ENCODE assay signal across 19 mouse cellular contexts in the genomic region with DNA sequence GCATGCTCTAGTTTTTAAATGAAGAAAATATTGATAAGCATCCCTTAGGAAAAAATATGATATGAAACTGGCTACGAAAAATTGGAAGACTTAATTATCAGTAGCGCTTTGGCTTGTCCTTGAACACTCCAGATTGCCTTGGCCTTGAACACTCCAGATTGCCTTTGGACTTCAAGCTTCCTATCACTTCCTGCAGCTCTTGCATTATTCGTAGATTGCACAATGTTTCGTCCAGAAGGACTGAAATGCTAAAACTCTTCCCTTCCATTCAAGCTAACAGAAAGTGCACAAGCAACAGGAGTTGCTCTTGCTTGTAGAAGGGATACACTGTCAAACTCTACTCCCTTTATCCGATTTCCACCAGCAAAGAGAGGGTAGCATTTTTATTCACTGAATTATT. TPM values are rescaled to one million over a fixed set of nuclear protein-coding genes. Genes with fewer than 3 reads are reported as not detected.
DNase-seq lines count a peak whose midpoint lies in the region; ATAC-seq and TF ChIP-seq lines count a peak whose summit lies in the region.
"Had no signal": no experiment of that assay in that cellular context is flagged by ENCODE, and none has a peak within 500 bp of the region (broad histone marks: within the 10 kb centered on the region; RNA-seq: fewer than 3 reads in every experiment).

No protein-coding gene starts in this region.

- H3K4me2 ChIP-seq in heart, embryonic 11.5 days: no peak overlapping the region
- no peak overlapping the region for H3K4me2 ChIP-seq in liver, postnatal 0 days (ENCODE audit: low read depth, low read length)
- H3K4me2 ChIP-seq in liver, embryonic 11.5 days: no peak overlapping the region
- H3K4me2 ChIP-seq: limb, embryonic 15.5 days had no signal

- no peaks in the 10 kb centered on the region for H3K36me3 ChIP-seq in heart, embryonic 11.5 days (ENCODE audit: control insufficient read depth, insufficient read depth, low read length)
- H3K36me3 ChIP-seq in liver, postnatal 0 days (replicated peaks; ENCODE audit: insufficient read depth, low read length): no peaks in the 10 kb centered on the region
- H3K36me3 ChIP-seq in liver, embryonic 11.5 days (ENCODE audit: control insufficient read depth, insufficient read depth, low read length): no peaks in the 10 kb centered on the region
- H3K36me3 ChIP-seq: limb, embryonic 15.5 days had no signal

- no peaks in the 10 kb centered on the region for H3K27me3 ChIP-seq in heart, embryonic 11.5 days (ENCODE audit: control insufficient read depth, insufficient read depth, low read length)
- no peaks in the 10 kb centered on the region for H3K27me3 ChIP-seq in liver, postnatal 0 days (ENCODE audit: insufficient read depth, low read length)
- no peaks in the 10 kb centered on the region for H3K27me3 ChIP-seq in liver, embryonic 11.5 days (replicated peaks; ENCODE audit: control insufficient read depth, insufficient read depth, low read length)
- H3K27me3 ChIP-seq: limb, embryonic 15.5 days had no signal

- H3K27ac ChIP-seq in heart, embryonic 11.5 days (ENCODE audit: low read depth, low read length): no peak overlapping the region
- H3K27ac ChIP-seq in liver, postnatal 0 days (ENCODE audit: low read depth): peak overlapping the region; percentile 44; the same call in 1 of the 2 replicates
- H3K27ac ChIP-seq in liver, embryonic 11.5 days (ENCODE audit: low read depth, low read length): no peak overlapping the region
- H3K27ac ChIP-seq in embryonic fibroblast, embryonic 13.5 days (ENCODE audit: insufficient read depth, low read length): peak overlapping the region; percentile 89
- H3K27ac ChIP-seq: hindbrain, postnatal 0 days; layer of hippocampus, adult 2 months; limb, embryonic 15.5 days; stomach, postnatal 0 days had no signal

- 0 out of 2 replicates have a peak, but pooled peaks have one; percentile 14 for TF ChIP-seq EP300 in liver, postnatal 0 days (IDR thresholded peaks at IDR 0.05; ENCODE audit: low read depth)

- H3K9me3 ChIP-seq in heart, embryonic 11.5 days (replicated peaks; ENCODE audit: control insufficient read depth, low read length): no peaks in the 10 kb centered on the region
- H3K9me3 ChIP-seq in liver, postnatal 0 days (ENCODE audit: low read length): no peaks in the 10 kb centered on the region
- H3K9me3 ChIP-seq in liver, embryonic 11.5 days (ENCODE audit: control insufficient read depth, low read length): no peaks in the 10 kb centered on the region
- H3K9me3 ChIP-seq: limb, embryonic 15.5 days had no signal

- H3K4me3 ChIP-seq in heart, embryonic 11.5 days (ENCODE audit: low read depth, low read length): no peak overlapping the region
- no peak overlapping the region for H3K4me3 ChIP-seq in liver, postnatal 0 days (ENCODE audit: low read depth, low read length)
- no peak overlapping the region for H3K4me3 ChIP-seq in liver, embryonic 11.5 days (ENCODE audit: low read depth, low read length)
- no peak overlapping the region for H3K4me3 ChIP-seq in embryonic fibroblast, embryonic 13.5 days (ENCODE audit: insufficient read depth, low read length)
- H3K4me3 ChIP-seq: layer of hippocampus, adult 2 months; limb, embryonic 15.5 days had no signal

- WGBS in heart, embryonic 11.5 days (ENCODE audit: insufficient replicate concordance): 72% methylated on average over 5 of the region's 5 CpGs
- 43% methylated on average over 5 of the region's 5 CpGs for WGBS in liver, postnatal 0 days (ENCODE audit: insufficient replicate concordance)
- WGBS in liver, embryonic 11.5 days: 58% methylated on average over 5 of the region's 5 CpGs

- TF ChIP-seq POLR2A in embryonic fibroblast, embryonic 13.5 days (IDR thresholded peaks at IDR 0.05; ENCODE audit: low read depth, low read length): no peak

- no peak overlapping the region for H3K9ac ChIP-seq in heart, embryonic 11.5 days (ENCODE audit: low read depth, low read length)
- no peak overlapping the region for H3K9ac ChIP-seq in liver, postnatal 0 days (replicated peaks)
- no peak overlapping the region for H3K9ac ChIP-seq in liver, embryonic 11.5 days (ENCODE audit: low read depth, low read length)
- H3K9ac ChIP-seq: limb, embryonic 15.5 days had no signal

- peak; percentile 82 for DNase-seq in heart, adult 11 months
- no peak for DNase-seq in liver, postnatal 0 days
- DNase-seq in liver, embryonic 11.5 days (ENCODE audit: low spot score): no peak
- no peak for DNase-seq in left cerebral cortex, postnatal 10 days (ENCODE audit: extremely low spot score in 1 of 2, low spot score in 2 of 2)
- no peak for DNase-seq in kidney, postnatal 14 days
- DNase-seq: cerebellum, adult 9-10 months; kidney, adult 2 months; kidney, postnatal 10 days; retina, postnatal 1 day; right cerebral cortex, postnatal 4 days; thymus, postnatal 36 days had no signal

- 0 out of 2 replicates have a peak, but pooled peaks cover under 1% of the 10 kb centered on the region for H3K4me1 ChIP-seq in heart, embryonic 11.5 days (ENCODE audit: control insufficient read depth, insufficient read depth, low read length)
- H3K4me1 ChIP-seq in liver, postnatal 0 days (ENCODE audit: insufficient read depth): no peaks in the 10 kb centered on the region
- H3K4me1 ChIP-seq in liver, embryonic 11.5 days (replicated peaks; ENCODE audit: control insufficient read depth, insufficient read depth, low read length): no peaks in the 10 kb centered on the region
- H3K4me1 ChIP-seq in embryonic fibroblast, embryonic 13.5 days (ENCODE audit: control insufficient read depth, insufficient read depth, low read length): peaks cover 17% of the 10 kb centered on the region

- ATAC-seq in heart, embryonic 11.5 days (replicated peaks; ENCODE audit: insufficient number of reproducible peaks, low FRiP score, low TSS enrichment): no peak
- ATAC-seq in liver, postnatal 0 days: no peak
- no peak for ATAC-seq in liver, embryonic 11.5 days (replicated peaks; ENCODE audit: low FRiP score)
- ATAC-seq: forebrain, embryonic 14.5 days; midbrain, embryonic 16.5 days had no signal

- intact Hi-C loops in left cerebral cortex, postnatal 10 days (cut with DNase I): no loop called here

- TF ChIP-seq CTCF in liver, postnatal 0 days (IDR thresholded peaks at IDR 0.05; ENCODE audit: low read depth): no peak
- no peak for TF ChIP-seq CTCF in embryonic fibroblast, embryonic 13.5 days (IDR thresholded peaks at IDR 0.05; ENCODE audit: borderline replicate concordance, insufficient read depth, low read length)

RNA-seq across cellular contexts. Expression of gene Vim, which starts 14.4 kb away (rescaled TPM):
- 867 and 947 TPM in 2 replicates for polyA plus RNA-seq in heart, embryonic 11.5 days (2014; fragmentation: Nextera tagmentation; extraction: Ambion mirVana)
- polyA plus RNA-seq in liver, postnatal 0 days (2015; fragmentation: Nextera tagmentation; extraction: Ambion mirVana): 97.4 and 105 TPM in 2 replicates
- 222 and 235 TPM in 2 replicates for polyA plus RNA-seq in liver, embryonic 11.5 days (2014; fragmentation: Nextera tagmentation; extraction: Ambion mirVana)
- polyA plus RNA-seq in embryonic fibroblast, embryonic 13.5 days (2011; ENCODE audit: insufficient read length, low read depth, missing spikeins): 3,430 and 4,672 TPM in 2 replicates
- total RNA-seq in left cerebral cortex, postnatal 10 days (2021): 10 to 100 TPM; 85.9 to 87.7 TPM

RNA-seq across cellular contexts. Expression of gene Trdmt1, which starts 14.8 kb away (rescaled TPM):
- 8.2 and 9.0 TPM in 2 replicates for polyA plus RNA-seq in heart, embryonic 11.5 days (2014; fragmentation: Nextera tagmentation; extraction: Ambion mirVana)
- 4.1 and 4.4 TPM in 2 replicates for polyA plus RNA-seq in liver, postnatal 0 days (2015; fragmentation: Nextera tagmentation; extraction: Ambion mirVana)
- polyA plus RNA-seq in liver, embryonic 11.5 days (2014; fragmentation: Nextera tagmentation; extraction: Ambion mirVana): 10.2 and 13.4 TPM in 2 replicates
- 7.9 and 14.3 TPM in 2 replicates for polyA plus RNA-seq in embryonic fibroblast, embryonic 13.5 days (2011; ENCODE audit: insufficient read length, low read depth, missing spikeins)
- 1 to 10 TPM; 6.5 to 6.6 TPM for total RNA-seq in left cerebral cortex, postnatal 10 days (2021)

Comparison
In these comparisons a context has a peak if more than half of its experiments do, and no peak if none do; other contexts are left out.
1. H3K27ac ChIP-seq: peak in liver, postnatal 0 days (single experiment) and embryonic fibroblast, embryonic 13.5 days (single experiment); none in heart, embryonic 11.5 days (single experiment) and liver, embryonic 11.5 days (single experiment).